Mouse (Mus musculus): Measurements from ENCODE around the gene Wwox. TPM values are rescaled to one million over a fixed set of nuclear protein-coding genes. Genes with fewer than 3 reads are reported as not detected.

Wwox gene
- total RNA-seq, 4 experiments from 2014 or later = 14.4 to 17.9 (median 16.4) TPM

- DNase-seq (ENCODE audit: low spot score in 2 of 2) = no peak
Measured at GRCm38 (mm10) chr8:115009897-115010768, 570.7 kb downstream of the Wwox start.

- no peak for DNase-seq (ENCODE audit: low spot score in 2 of 2)
Measured at GRCm38 (mm10) chr8:115010769-115011073, 571.3 kb downstream of the Wwox start.

- no peak for DNase-seq (ENCODE audit: low spot score in 2 of 2)
Measured at GRCm38 (mm10) chr8:115019661-115020060, 580.2 kb downstream of the Wwox start.

GRCm38 (mm10) chr8:115021731-115022130 is 582.3 kb downstream of the Wwox start:
- no peak for DNase-seq (ENCODE audit: low spot score in 2 of 2)

- no peak for DNase-seq (ENCODE audit: low spot score in 2 of 2)
Measured at GRCm38 (mm10) chr8:115024062-115024461, 584.6 kb downstream of the Wwox start.

- DNase-seq (ENCODE audit: low spot score in 2 of 2) = no peak
Measured at GRCm38 (mm10) chr8:115025390-115026098, 586.1 kb downstream of the Wwox start.

- DNase-seq (ENCODE audit: low spot score in 2 of 2) = no peak
Measured at GRCm38 (mm10) chr8:115026201-115026600, 586.7 kb downstream of the Wwox start.

- no peak for DNase-seq (ENCODE audit: low spot score in 2 of 2)
Measured at GRCm38 (mm10) chr8:115033194-115033593, 593.7 kb downstream of the Wwox start.

GRCm38 (mm10) chr8:115036016-115036415 is 596.6 kb downstream of the Wwox start:
- no peak for DNase-seq (ENCODE audit: low spot score in 2 of 2)

GRCm38 (mm10) chr8:115038426-115038825 is 599.0 kb downstream of the Wwox start:
- no peak for DNase-seq (ENCODE audit: low spot score in 2 of 2)

- no peak for DNase-seq (ENCODE audit: low spot score in 2 of 2)
Measured at GRCm38 (mm10) chr8:115045746-115046145, 606.3 kb downstream of the Wwox start.

GRCm38 (mm10) chr8:115046496-115046895 is 607.0 kb downstream of the Wwox start:
- no peak for DNase-seq (ENCODE audit: low spot score in 2 of 2)

GRCm38 (mm10) chr8:115058193-115058835 is 618.9 kb downstream of the Wwox start:
- DNase-seq (ENCODE audit: low spot score in 2 of 2) = no peak

- no peak for DNase-seq (ENCODE audit: low spot score in 2 of 2)
Measured at GRCm38 (mm10) chr8:115063623-115064022, 624.2 kb downstream of the Wwox start.

- no peak for DNase-seq (ENCODE audit: low spot score in 2 of 2)
Measured at GRCm38 (mm10) chr8:115064691-115065090, 625.2 kb downstream of the Wwox start.

GRCm38 (mm10) chr8:115065386-115065785 is 625.9 kb downstream of the Wwox start:
- no peak for DNase-seq (ENCODE audit: low spot score in 2 of 2)

GRCm38 (mm10) chr8:115066550-115067058 is 627.1 kb downstream of the Wwox start:
- DNase-seq (ENCODE audit: low spot score in 2 of 2) = no peak

GRCm38 (mm10) chr8:115068723-115069122 is 629.3 kb downstream of the Wwox start:
- no peak for DNase-seq (ENCODE audit: low spot score in 2 of 2)

- no peak for DNase-seq (ENCODE audit: low spot score in 2 of 2)
Measured at GRCm38 (mm10) chr8:115070225-115070624, 630.8 kb downstream of the Wwox start.

- DNase-seq (ENCODE audit: low spot score in 2 of 2) = no peak
Measured at GRCm38 (mm10) chr8:115071231-115071630, 631.8 kb downstream of the Wwox start.

- no peak for DNase-seq (ENCODE audit: low spot score in 2 of 2)
Measured at GRCm38 (mm10) chr8:115078296-115078695, 638.8 kb downstream of the Wwox start.
